10 mouse cellular contexts compared by ENCODE assay signal in the genomic region with DNA sequence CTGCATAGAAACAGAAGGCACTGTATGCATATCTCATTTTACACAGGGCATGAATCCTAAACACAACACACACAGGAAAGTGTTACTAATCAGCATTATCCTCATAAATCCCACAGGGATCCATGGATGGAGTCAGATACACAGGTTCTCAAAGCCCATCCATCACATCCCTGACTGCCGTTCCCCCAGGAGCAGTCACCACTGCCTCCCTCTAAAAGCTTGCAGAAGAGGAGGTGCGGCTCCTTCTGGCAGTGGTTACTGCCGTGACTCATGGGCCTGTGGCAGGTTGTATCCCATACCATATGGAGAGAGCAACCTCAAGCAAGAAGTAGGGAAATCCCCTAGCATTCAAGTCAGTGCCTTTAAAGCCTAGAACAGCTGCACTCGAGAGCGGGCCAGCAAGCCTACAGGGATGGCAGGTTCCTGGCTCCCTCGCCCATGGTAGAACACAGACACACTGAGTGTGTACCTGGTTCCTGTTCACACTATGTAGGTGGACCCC. TPM values are rescaled to one million over a fixed set of nuclear protein-coding genes. Genes with fewer than 3 reads are reported as not detected.
DNase-seq lines count a peak whose midpoint lies in the region; TF ChIP-seq lines count a peak whose summit lies in the region.
"Had no signal": no experiment of that assay in that cellular context is flagged by ENCODE, and none has a peak within 500 bp of the region (broad histone marks: within the 10 kb centered on the region; RNA-seq: fewer than 3 reads in every experiment).

No protein-coding gene starts in this region.

- peak overlapping the region; percentile 7; the same call in 1 of the 2 replicates for H3K4me2 ChIP-seq in CH12.LX (ENCODE audit: insufficient read depth, low read depth, poor library complexity, severe bottlenecking)
- peak overlapping the region; percentile 64 for H3K4me2 ChIP-seq in myocyte (ENCODE audit: low read depth)

- in situ Hi-C loops in CH12.LX (cut with MboI; ENCODE audit: low pct_ligation_motif_present, low pct_unique_long_range_greater_than_20kb, low sequenced_read_pairs): no loop called here

- no peak overlapping the region for H3ac ChIP-seq in myocyte (ENCODE audit: control insufficient read depth, insufficient read length)

- H3K4me3 ChIP-seq in CH12.LX (replicated peaks in 1 of 3; ENCODE audit: low read depth in 2 of 3, low read length in 2 of 3, poor library complexity in 1 of 3) (no peak overlapping the region), myocyte (no peak overlapping the region)
- no peak overlapping the region for H3K4me3 ChIP-seq in hindbrain, embryonic 10.5 days
- H3K4me3 ChIP-seq: erythroblast, embryonic 14.5 days had no signal

- dilution Hi-C loops in CH12.LX (cut with MboI; ENCODE audit: extremely low pct_ligation_motif_present, extremely low pct_unique_long_range_greater_than_20kb, low sequenced_read_pairs): no loop called here

- no peaks in the 10 kb centered on the region for H3K9me3 ChIP-seq in CH12.LX (replicated peaks; ENCODE audit: low read length)
- no peaks in the 10 kb centered on the region for H3K9me3 ChIP-seq in hindbrain, embryonic 10.5 days

- no peaks in the 10 kb centered on the region for H3K79me2 ChIP-seq in CH12.LX (replicated peaks; ENCODE audit: control insufficient read depth, extremely low read depth, insufficient read depth, poor library complexity, severe bottlenecking)
- H3K79me2 ChIP-seq in myocyte (ENCODE audit: control insufficient read depth, insufficient read depth): peaks cover 10% of the 10 kb centered on the region

- no peak overlapping the region for H3K27ac ChIP-seq in CH12.LX (ENCODE audit: insufficient read depth, low read depth)
- H3K27ac ChIP-seq in hindbrain, embryonic 10.5 days: no peak overlapping the region

- H3K27me3 ChIP-seq in CH12.LX (replicated peaks) (no peaks in the 10 kb centered on the region), myocyte (ENCODE audit: control insufficient read depth, insufficient read depth, insufficient read length) (no peaks in the 10 kb centered on the region)
- no peaks in the 10 kb centered on the region for H3K27me3 ChIP-seq in hindbrain, embryonic 10.5 days (ENCODE audit: insufficient read depth, poor library complexity, severe bottlenecking)

- no peak for TF ChIP-seq CTCF in CH12.LX (conservative IDR thresholded peaks at IDR 0.05 in 1 of 2, IDR thresholded peaks at IDR 0.05 in 1 of 2; ENCODE audit: low read depth in 2 of 2, low read length in 2 of 2)

- WGBS in hindbrain, embryonic 10.5 days: 67% methylated on average over 6 of the region's 6 CpGs

- no peak; the same call in 1 of the 2 replicates for TF ChIP-seq RAD21 in CH12.LX (IDR thresholded peaks at IDR 0.05; ENCODE audit: low read depth, low read length)

- TF ChIP-seq EP300 in CH12.LX (IDR thresholded peaks at IDR 0.05; ENCODE audit: low read length): peak; percentile 80

- peaks cover 7 to 15% of the 10 kb centered on the region in 2 experiments for H3K4me1 ChIP-seq in CH12.LX (ENCODE audit: control insufficient read depth in 1 of 2, insufficient read depth in 2 of 2)
- peaks cover 23% of the 10 kb centered on the region; the same call in 1 of the 2 replicates for H3K4me1 ChIP-seq in hindbrain, embryonic 10.5 days (replicated peaks)

- TF ChIP-seq POLR2A in CH12.LX (IDR thresholded peaks at IDR 0.05; ENCODE audit: low read depth, low read length) (no peak), myocyte (IDR thresholded peaks at IDR 0.05; ENCODE audit: insufficient read length, low read depth) (no peak)

- no peak overlapping the region for H3K9ac ChIP-seq in CH12.LX (ENCODE audit: insufficient read depth, low read depth)

- H3K36me3 ChIP-seq in CH12.LX (replicated peaks in 1 of 2; ENCODE audit: control insufficient read depth in 1 of 2, insufficient read depth in 1 of 2, low read length in 1 of 2): no peaks in the 10 kb centered on the region
- H3K36me3 ChIP-seq in hindbrain, embryonic 10.5 days: no peaks in the 10 kb centered on the region
- no peaks in the 10 kb centered on the region for H3K36me3 ChIP-seq in myocyte (ENCODE audit: control insufficient read depth, insufficient read depth)

- DNase-seq in frontal cortex, adult 2 months (ENCODE audit: extremely low spot score in 1 of 2, low spot score in 1 of 2): peak; percentile 35 to 60
- DNase-seq in frontal cortex, postnatal 25 days (ENCODE audit: low spot score in 2 of 2): no peak
- DNase-seq in CH12.LX (ENCODE audit: extremely low read depth): peak; percentile 72
- DNase-seq in hindbrain, embryonic 10.5 days (ENCODE audit: low spot score): peak; percentile 18
- DNase-seq in spleen, adult 12 weeks (ENCODE audit: low spot score): no peak
- DNase-seq in gastrocnemius, postnatal 4 days (ENCODE audit: low spot score in 2 of 2): no peak
- DNase-seq in spleen, postnatal 14 days (ENCODE audit: low spot score in 2 of 2): no peak
- DNase-seq: liver had no signal

TF ChIP-seq in CH12.LX, 34 proteins besides CTCF, POLR2A, EP300 and RAD21 (continues in another document):
- TF ChIP-seq CHD2 (IDR thresholded peaks at IDR 0.05; ENCODE audit: low read length) (no peak), MAZ (IDR thresholded peaks at IDR 0.05; ENCODE audit: low read depth, low read length) (no peak), MAFK (IDR thresholded peaks at IDR 0.05; ENCODE audit: insufficient replicate concordance, low read length) (no peak), KAT2A (IDR thresholded peaks at IDR 0.05; ENCODE audit: insufficient replicate concordance, low read length) (no peak), ZKSCAN1 (IDR thresholded peaks at IDR 0.05; ENCODE audit: borderline replicate concordance, low read depth, low read length) (no peak), HCFC1 (IDR thresholded peaks at IDR 0.05; ENCODE audit: low read depth, low read length) (no peak), BHLHE40 (IDR thresholded peaks at IDR 0.05; ENCODE audit: low read depth, low read length) (peak; percentile 48; the same call in 1 of the 2 replicates), ELF1 (IDR thresholded peaks at IDR 0.05; ENCODE audit: low read depth, low read length) (no peak), UBTF (IDR thresholded peaks at IDR 0.05; ENCODE audit: low read depth, low read length) (no peak), POLR2AphosphoS2 (IDR thresholded peaks at IDR 0.05; ENCODE audit: low read depth, low read length) (no peak), IRF4 (IDR thresholded peaks at IDR 0.05; ENCODE audit: low read depth, low read length) (peak; percentile 30; the same call in 1 of the 2 replicates), NELFE (IDR thresholded peaks at IDR 0.05; ENCODE audit: low read depth, low read length) (no peak), JUND (conservative IDR thresholded peaks at IDR 0.05; ENCODE audit: low read depth, low read length) (no peak), TBP (conservative IDR thresholded peaks at IDR 0.05; ENCODE audit: low read depth, low read length) (no peak), USF2 (conservative IDR thresholded peaks at IDR 0.05; ENCODE audit: low read depth, low read length) (no peak), PAX5 (IDR thresholded peaks at IDR 0.05; ENCODE audit: low read length) (no peak), MYC (IDR thresholded peaks at IDR 0.05; ENCODE audit: low read depth, low read length) (0 out of 2 replicates have a peak, but pooled peaks have one; percentile 38), SIN3A (IDR thresholded peaks at IDR 0.05; ENCODE audit: low read length) (peak; percentile 67; the same call in 1 of the 2 replicates), ZNF384 (IDR thresholded peaks at IDR 0.05; ENCODE audit: low read depth, low read length) (no peak), JUN (IDR thresholded peaks at IDR 0.05; ENCODE audit: insufficient read depth, low read depth, low read length) (no peak)

TF ChIP-seq in myocyte, 11 proteins besides CTCF, POLR2A, EP300 and RAD21:
- peak in 2 of 3 experiments; percentile 85 to 93 for TF ChIP-seq MYOG (IDR thresholded peaks at IDR 0.05; ENCODE audit: control insufficient read depth in 1 of 3, insufficient read depth in 1 of 3, insufficient read length in 2 of 3, low read depth in 2 of 3)
- no peak for TF ChIP-seq USF1 (IDR thresholded peaks at IDR 0.05; ENCODE audit: low read depth)
- no peak for TF ChIP-seq REST (IDR thresholded peaks at IDR 0.05; ENCODE audit: insufficient read depth, insufficient read length)
- TF ChIP-seq MYOD1 (IDR thresholded peaks at IDR 0.05; ENCODE audit: control insufficient read depth in 1 of 3, insufficient read length in 2 of 3, low read depth in 2 of 3): peak; percentile 71 to 96 (median 92)
- TF ChIP-seq TCF12 (IDR thresholded peaks at IDR 0.05; ENCODE audit: insufficient read depth, poor library complexity, severe bottlenecking): peak; percentile 11
- 0 out of 2 replicates have a peak, but pooled peaks have one; percentile 34 for TF ChIP-seq CEBPB (IDR thresholded peaks at IDR 0.05; ENCODE audit: insufficient read depth, poor library complexity, severe bottlenecking)
- TF ChIP-seq E2F4 (IDR thresholded peaks at IDR 0.05; ENCODE audit: insufficient read depth): no peak
- TF ChIP-seq MAX (IDR thresholded peaks at IDR 0.05; ENCODE audit: low read depth): no peak

RNA-seq across cellular contexts. Expression of gene Prkar2b, which starts 45.8 kb away (rescaled TPM):
- 31.4 and 34.6 TPM in 2 replicates for polyA plus RNA-seq in frontal cortex, adult 2 months (2012; rRNA removed)
- total RNA-seq in CH12.LX (2012; rRNA removed) (2.4 and 2.5 TPM in 2 replicates), CH12.LX (2014; rRNA removed) (6.1 and 6.3 TPM in 2 replicates)
- polyA plus RNA-seq in CH12.LX (2012; ENCODE audit: insufficient read length, low read depth) (2.9 and 4.9 TPM in 2 replicates), myocyte (2012; fragmentation: generic; extraction: Trizol) (16.2 TPM)
- polyA plus RNA-seq in hindbrain, embryonic 10.5 days (2016; fragmentation: Nextera tagmentation; extraction: Ambion mirVana): 32.9 and 40.4 TPM in 2 replicates
- total RNA-seq in gastrocnemius, postnatal 4 days (2021): 10 to 100 TPM; 13.7 to 22.5 TPM

Comparison
In these comparisons a context has a peak if more than half of its experiments do, and no peak if none do; other contexts are left out.
1. DNase-seq: peak in frontal cortex, adult 2 months (2 of 2), CH12.LX (single experiment) and hindbrain, embryonic 10.5 days (single experiment); none in frontal cortex, postnatal 25 days (0 of 2), spleen, adult 12 weeks (single experiment), gastrocnemius, postnatal 4 days (0 of 2) and spleen, postnatal 14 days (0 of 2).